Mouse (Mus musculus): Measurements from ENCODE around the gene Abhd13.

The Abhd13 gene

GRCm38 (mm10) chr8:10007660-10008028 lies 30.1 kb downstream of the Abhd13 start:
- in situ Hi-C loops (cut with MboI, MseI), result no loop called here

DNA sequence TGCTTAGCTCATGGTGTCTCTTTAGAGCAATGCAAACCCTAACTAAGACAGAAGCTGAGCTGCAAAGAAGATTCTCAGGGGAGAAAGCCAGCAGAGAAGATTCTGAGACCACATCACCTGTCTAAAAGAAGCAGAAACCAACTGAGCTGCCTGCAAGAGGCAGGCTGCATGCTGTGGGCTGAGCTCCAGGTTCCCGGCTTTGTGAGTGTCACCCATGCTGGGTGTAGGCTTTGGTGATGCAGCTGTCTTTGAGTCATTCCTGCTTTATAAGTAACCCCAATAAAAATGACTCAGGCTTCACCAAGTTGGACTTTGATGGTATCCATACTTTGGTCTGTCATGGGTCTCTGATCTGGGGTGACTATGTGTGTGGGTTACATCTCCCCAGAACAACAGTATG lies 38.7 kb downstream of the Abhd13 start:
- in situ Hi-C loops (cut with MboI, MseI), result no loop called here

GRCm38 (mm10) chr8:10017231-10017630 lies 39.7 kb downstream of the Abhd13 start:
- in situ Hi-C loops (cut with MboI, MseI), result no loop called here

DNA sequence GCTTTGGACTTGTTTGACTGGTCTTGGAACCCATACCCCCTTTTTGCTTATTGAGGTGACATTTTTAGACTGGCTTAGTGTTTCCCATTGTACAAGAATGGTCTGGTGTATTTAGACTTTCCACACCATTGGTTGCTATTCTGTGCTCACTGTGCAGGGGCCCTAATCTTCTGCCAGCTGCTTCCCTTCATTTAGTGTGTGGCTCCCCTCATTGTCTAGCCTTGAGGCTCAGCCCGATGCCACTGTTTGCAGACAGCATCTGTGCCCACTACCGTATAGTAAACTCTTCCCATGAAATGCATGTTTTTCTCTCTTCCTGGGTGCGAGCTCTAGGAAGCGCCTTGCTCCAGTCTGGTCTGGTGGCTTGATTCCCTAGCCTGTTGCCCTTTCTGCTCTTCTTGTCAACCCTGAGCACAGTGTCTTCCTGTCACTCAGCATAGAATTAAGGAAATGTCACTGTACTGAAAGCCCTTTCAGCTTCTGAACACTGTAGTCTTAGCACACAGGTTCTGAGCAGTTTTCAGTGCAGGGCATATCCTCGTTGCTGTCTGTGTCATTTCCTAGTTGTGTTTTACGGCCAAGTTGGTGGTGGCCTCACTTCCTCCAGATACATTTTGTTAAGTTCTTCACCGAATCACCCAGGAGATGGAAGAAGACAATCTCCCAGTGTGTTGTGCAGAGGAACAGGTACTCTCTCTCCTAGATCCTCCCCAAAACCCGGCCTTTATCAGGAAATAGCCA lies 53.0 kb downstream of the Abhd13 start:
- in situ Hi-C loops (cut with MboI, MseI), result no loop called here

GRCm38 (mm10) chr8:10031177-10031576 lies 53.7 kb downstream of the Abhd13 start:
- in situ Hi-C loops (cut with MboI, MseI), result no loop called here

- in situ Hi-C loops (cut with MboI, MseI), result loop anchor here (10.0 kb wide), 1 partner anchor 264 kb away; no protein-coding TSS in a partner anchor
These were observed 63.4 kb downstream of the Abhd13 start for GRCm38 (mm10) chr8:10040866-10041265.

Data from T-helper 1 cell (primary cell).